In the genomic region with DNA sequence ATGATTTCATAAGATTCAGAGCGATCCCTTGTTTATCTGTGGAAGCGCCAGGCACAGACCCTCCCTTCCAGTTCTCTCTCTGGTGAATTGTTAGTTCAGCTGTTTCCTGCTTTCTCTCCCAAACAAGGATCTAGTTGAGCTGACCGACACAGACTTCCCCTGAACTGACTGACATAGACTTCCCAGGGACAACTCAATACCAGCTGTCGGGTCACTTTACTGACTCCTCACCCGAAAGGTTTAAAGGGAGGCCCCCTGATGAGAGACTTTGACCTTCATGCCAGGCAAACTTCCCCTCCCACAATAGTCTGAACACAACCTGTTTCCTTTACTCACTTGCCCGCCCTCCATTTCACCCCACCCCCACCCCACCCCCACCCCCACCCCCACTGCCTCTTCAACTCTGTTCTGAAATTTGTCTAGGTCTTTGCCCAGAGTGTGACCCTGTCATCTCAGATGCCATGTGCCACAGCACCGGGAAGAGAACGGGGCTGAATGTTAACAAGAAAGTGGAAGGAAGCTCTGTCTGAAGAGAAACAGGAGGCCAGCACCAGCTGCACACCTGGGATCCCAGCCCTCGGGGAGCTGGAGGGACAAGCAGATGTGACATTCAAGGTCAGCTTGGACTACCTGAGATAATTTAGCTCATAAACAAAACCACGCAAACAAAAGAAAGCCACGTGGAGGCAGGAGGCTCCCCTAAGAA, we compare ENCODE assay signal across 9 mouse cellular contexts.
DNase-seq lines count a peak whose midpoint lies in the region; ATAC-seq lines count a peak whose summit lies in the region.
"Had no signal": no experiment of that assay in that cellular context is flagged by ENCODE, and none has a peak within 500 bp of the region (broad histone marks: within the 10 kb centered on the region; RNA-seq: fewer than 3 reads in every experiment).

No protein-coding gene starts in this region.

- peaks cover 40% of the 10 kb centered on the region for H3K4me1 ChIP-seq in heart, embryonic 11.5 days (ENCODE audit: control insufficient read depth, insufficient read depth, low read length)
- H3K4me1 ChIP-seq in limb, embryonic 12.5 days (replicated peaks): peaks cover 13% of the 10 kb centered on the region

- peak; percentile 28 for ATAC-seq in heart, embryonic 11.5 days (replicated peaks; ENCODE audit: insufficient number of reproducible peaks, low FRiP score, low TSS enrichment)
- peak; percentile 52; the same call in 1 of the 2 replicates for ATAC-seq in limb, embryonic 12.5 days (ENCODE audit: insufficient number of reproducible peaks, insufficient read depth, low FRiP score, low TSS enrichment, low read depth)
- no peak for ATAC-seq in erythroblast, adult 5-6 weeks (replicated peaks; ENCODE audit: low FRiP score, poor library complexity, severe bottlenecking)

- no peak overlapping the region for H3K9ac ChIP-seq in heart, embryonic 11.5 days (ENCODE audit: low read depth, low read length)
- H3K9ac ChIP-seq in limb, embryonic 12.5 days (replicated peaks): no peak overlapping the region

- WGBS in heart, embryonic 11.5 days (ENCODE audit: insufficient replicate concordance): 13% methylated on average over 11 of the region's 11 CpGs
- 17% methylated on average over 11 of the region's 11 CpGs for WGBS in limb, embryonic 12.5 days

- H3K4me2 ChIP-seq in heart, embryonic 11.5 days: peak overlapping the region; percentile 31
- peak overlapping the region; percentile 13; the same call in 1 of the 2 replicates for H3K4me2 ChIP-seq in limb, embryonic 12.5 days

- DNase-seq in heart, adult 11 months: peak; percentile 97
- DNase-seq in heart, postnatal 4 days: no peak
- peak; percentile 52 for DNase-seq in CD4-positive, CD25-positive, alpha-beta regulatory T cell, adult 2 months (ENCODE audit: low read depth, low spot score)
- DNase-seq in adrenal gland, adult 2 months: no peak
- DNase-seq in T-cell, adult 2 months (ENCODE audit: low spot score): no peak
- DNase-seq: layer of hippocampus, adult 9-11 months had no signal

- H3K4me3 ChIP-seq in heart, embryonic 11.5 days (ENCODE audit: low read depth, low read length): no peak overlapping the region
- no peak overlapping the region for H3K4me3 ChIP-seq in limb, embryonic 12.5 days (replicated peaks)

- no peaks in the 10 kb centered on the region for H3K9me3 ChIP-seq in heart, embryonic 11.5 days (replicated peaks; ENCODE audit: control insufficient read depth, low read length)
- H3K9me3 ChIP-seq in limb, embryonic 12.5 days: no peaks in the 10 kb centered on the region

- H3K27ac ChIP-seq in heart, embryonic 11.5 days (ENCODE audit: low read depth, low read length): peak overlapping the region; percentile 73
- H3K27ac ChIP-seq in limb, embryonic 12.5 days: no peak overlapping the region

- no peaks in the 10 kb centered on the region for H3K27me3 ChIP-seq in heart, embryonic 11.5 days (ENCODE audit: control insufficient read depth, insufficient read depth, low read length)
- no peaks in the 10 kb centered on the region for H3K27me3 ChIP-seq in limb, embryonic 12.5 days

- H3K36me3 ChIP-seq in heart, embryonic 11.5 days (ENCODE audit: control insufficient read depth, insufficient read depth, low read length): no peaks in the 10 kb centered on the region
- no peaks in the 10 kb centered on the region for H3K36me3 ChIP-seq in limb, embryonic 12.5 days

Comparison
In these comparisons a context has a peak if more than half of its experiments do, and no peak if none do; other contexts are left out.
1. DNase-seq: peak in heart, adult 11 months (single experiment) and CD4-positive, CD25-positive, alpha-beta regulatory T cell, adult 2 months (single experiment); none in heart, postnatal 4 days (single experiment), adrenal gland, adult 2 months (single experiment) and T-cell, adult 2 months (single experiment).